Mouse (Mus musculus): ENCODE measurements around the gene Tmpo. TPM values are rescaled to one million over a fixed set of nuclear protein-coding genes. Genes with fewer than 3 reads are reported as not detected.
A peak's percentile ranks its signal among the peaks of the same experiment; 100 is the strongest.

Gene Tmpo
- polyA plus RNA-seq, 1 experiment from 2014 or later, result 101 TPM

GRCm38 (mm10) chr10:91156338-91156737 lies 24.8 kb downstream of the Tmpo start:
- Histone ChIP-seq H3K4me1 (ENCODE audit: control insufficient read depth, low read depth, low read length) (no peaks in the 10 kb centered on the region; the same call in none of the 2 replicates), H3K27me3 (ENCODE audit: control insufficient read depth, insufficient read depth, low read depth, low read length) (no peaks in the 10 kb centered on the region), H3K4me2 (ENCODE audit: low read depth, low read length) (no peak overlapping the region), H3K27ac (ENCODE audit: low read length) (no peak overlapping the region), H3K9ac (ENCODE audit: low read depth, low read length) (no peak overlapping the region), H3K4me3 (ENCODE audit: low read depth, low read length) (no peak overlapping the region), H3K9me3 (replicated peaks; ENCODE audit: control insufficient read depth, low read length) (no peaks in the 10 kb centered on the region), H3K36me3 (ENCODE audit: control insufficient read depth, insufficient read depth) (peaks cover 88% of the 10 kb centered on the region)
- WGBS (ENCODE audit: insufficient replicate concordance), result 79% methylated on average over 6 of the region's 6 CpGs
- no peak for ATAC-seq (ENCODE audit: low read depth)

GRCm38 (mm10) chr10:91153894-91154503 lies 27.1 kb downstream of the Tmpo start:
- no peaks in the 10 kb centered on the region; the same call in none of the 2 replicates for H3K4me1 ChIP-seq (ENCODE audit: control insufficient read depth, low read depth, low read length)
- no peak overlapping the region for H3K4me2 ChIP-seq (ENCODE audit: low read depth, low read length)
- peaks cover 91% of the 10 kb centered on the region for H3K36me3 ChIP-seq (ENCODE audit: control insufficient read depth, insufficient read depth)
- H3K27ac ChIP-seq (ENCODE audit: low read length), result no peak overlapping the region
- H3K9me3 ChIP-seq (replicated peaks; ENCODE audit: control insufficient read depth, low read length), result no peaks in the 10 kb centered on the region
- no peak overlapping the region for H3K9ac ChIP-seq (ENCODE audit: low read depth, low read length)
- whole genome bisulfite sequencing (ENCODE audit: insufficient replicate concordance), result 90% methylated on average over 10 of the region's 10 CpGs
- ATAC-seq (ENCODE audit: low read depth), result no peak
- H3K27me3 ChIP-seq (ENCODE audit: control insufficient read depth, insufficient read depth, low read depth, low read length), result no peaks in the 10 kb centered on the region
- no peak overlapping the region for H3K4me3 ChIP-seq (ENCODE audit: low read depth, low read length)

- no peak overlapping the region for H3K4me2 ChIP-seq (ENCODE audit: low read depth, low read length)
These were observed 35.7 kb downstream of the Tmpo start for GRCm38 (mm10) chr10:91145413-91145812.

GRCm38 (mm10) chr10:91143313-91144230 lies 37.5 kb downstream of the Tmpo start:
- no peak overlapping the region for H3K9ac ChIP-seq (ENCODE audit: low read depth, low read length)
- no peaks in the 10 kb centered on the region for H3K27me3 ChIP-seq (ENCODE audit: control insufficient read depth, insufficient read depth, low read depth, low read length)
- H3K4me1 ChIP-seq (ENCODE audit: control insufficient read depth, low read depth, low read length), result no peaks in the 10 kb centered on the region
- H3K9me3 ChIP-seq (replicated peaks; ENCODE audit: control insufficient read depth, low read length), result no peaks in the 10 kb centered on the region
- no peak overlapping the region for H3K4me3 ChIP-seq (ENCODE audit: low read depth, low read length)
- no peak for ATAC-seq (ENCODE audit: low read depth)
- WGBS (ENCODE audit: insufficient replicate concordance), result 41% methylated on average over 18 of the region's 18 CpGs
- no peak overlapping the region for H3K27ac ChIP-seq (ENCODE audit: low read length)
- H3K36me3 ChIP-seq (ENCODE audit: control insufficient read depth, insufficient read depth), result peaks cover 28% of the 10 kb centered on the region
- H3K4me2 ChIP-seq (ENCODE audit: low read depth, low read length), result no peak overlapping the region

More at GRCm38 (mm10) chr10:91145413-91145812, 35.7 kb downstream of the Tmpo start:
- 0 out of 2 replicates have a peak, but pooled peaks have one; percentile 11 for ATAC-seq (ENCODE audit: low read depth)
- Histone ChIP-seq H3K9me3 (replicated peaks; ENCODE audit: control insufficient read depth, low read length) (no peaks in the 10 kb centered on the region), H3K27me3 (ENCODE audit: control insufficient read depth, insufficient read depth, low read depth, low read length) (no peaks in the 10 kb centered on the region), H3K36me3 (ENCODE audit: control insufficient read depth, insufficient read depth) (peaks cover 45% of the 10 kb centered on the region), H3K4me1 (ENCODE audit: control insufficient read depth, low read depth, low read length) (no peaks in the 10 kb centered on the region), H3K9ac (ENCODE audit: low read depth, low read length) (no peak overlapping the region), H3K27ac (ENCODE audit: low read length) (no peak overlapping the region), H3K4me3 (ENCODE audit: low read depth, low read length) (no peak overlapping the region)
- WGBS (ENCODE audit: insufficient replicate concordance), result 92% methylated on average over 7 of the region's 7 CpGs

GRCm38 (mm10) chr10:91142654-91143191 lies 38.4 kb downstream of the Tmpo start:
- no peak overlapping the region for H3K9ac ChIP-seq (ENCODE audit: low read depth, low read length)
- H3K4me3 ChIP-seq (ENCODE audit: low read depth, low read length), result no peak overlapping the region
- ATAC-seq (ENCODE audit: low read depth), result no peak
- no peak overlapping the region for H3K27ac ChIP-seq (ENCODE audit: low read length)
- H3K4me2 ChIP-seq (ENCODE audit: low read depth, low read length), result no peak overlapping the region
- no peaks in the 10 kb centered on the region for H3K9me3 ChIP-seq (replicated peaks; ENCODE audit: control insufficient read depth, low read length)
- H3K36me3 ChIP-seq (ENCODE audit: control insufficient read depth, insufficient read depth), result peaks cover 24% of the 10 kb centered on the region
- H3K27me3 ChIP-seq (ENCODE audit: control insufficient read depth, insufficient read depth, low read depth, low read length), result no peaks in the 10 kb centered on the region
- H3K4me1 ChIP-seq (ENCODE audit: control insufficient read depth, low read depth, low read length), result peaks cover 2% of the 10 kb centered on the region
- 66% methylated on average over 10 of the region's 10 CpGs for WGBS (ENCODE audit: insufficient replicate concordance)

GRCm38 (mm10) chr10:91141564-91141963 lies 39.6 kb downstream of the Tmpo start:
- no peaks in the 10 kb centered on the region for H3K9me3 ChIP-seq (replicated peaks; ENCODE audit: control insufficient read depth, low read length)
- no peak overlapping the region for H3K9ac ChIP-seq (ENCODE audit: low read depth, low read length)
- peaks cover 2% of the 10 kb centered on the region for H3K4me1 ChIP-seq (ENCODE audit: control insufficient read depth, low read depth, low read length)
- H3K27me3 ChIP-seq (ENCODE audit: control insufficient read depth, insufficient read depth, low read depth, low read length), result no peaks in the 10 kb centered on the region
- 12% methylated on average over 2 of the region's 2 CpGs for WGBS (ENCODE audit: insufficient replicate concordance)
- H3K4me3 ChIP-seq (ENCODE audit: low read depth, low read length), result no peak overlapping the region
- peaks cover 14% of the 10 kb centered on the region for H3K36me3 ChIP-seq (ENCODE audit: control insufficient read depth, insufficient read depth)
- H3K4me2 ChIP-seq (ENCODE audit: low read depth, low read length), result no peak overlapping the region
- no peak for ATAC-seq (ENCODE audit: low read depth)
- no peak overlapping the region for H3K27ac ChIP-seq (ENCODE audit: low read length)

DNA sequence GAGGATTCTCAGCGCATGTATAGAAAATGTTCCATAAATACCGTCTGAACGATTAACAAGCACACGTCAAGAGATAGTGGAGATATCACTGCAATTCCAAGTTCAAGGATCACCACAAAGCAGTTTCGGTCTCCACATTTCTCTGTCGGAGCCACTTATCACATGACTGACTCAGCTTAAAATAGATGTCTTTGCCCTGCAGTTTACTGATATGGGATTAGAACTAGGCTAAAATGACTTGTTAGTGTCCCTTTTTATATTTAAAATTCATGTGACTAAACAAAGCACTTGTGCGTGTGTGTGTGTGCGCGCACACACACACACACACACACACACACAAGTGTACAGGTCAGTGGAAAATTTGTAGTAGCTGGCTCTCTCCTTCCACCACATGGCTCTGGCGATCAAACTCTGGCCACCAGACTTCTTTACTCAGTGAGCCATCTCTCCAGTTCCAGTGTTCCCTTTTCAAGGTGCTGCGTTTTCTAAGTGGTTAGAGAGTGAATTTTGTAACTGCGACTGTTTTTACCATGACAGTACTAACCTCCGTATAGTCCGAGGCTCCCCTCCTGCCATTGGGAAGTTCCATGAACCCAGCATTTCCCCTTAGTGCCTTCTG lies 41.9 kb downstream of the Tmpo start:
- no peak overlapping the region for H3K27ac ChIP-seq (ENCODE audit: low read length)
- peaks cover 2% of the 10 kb centered on the region for H3K4me1 ChIP-seq (ENCODE audit: control insufficient read depth, low read depth, low read length)
- no peaks in the 10 kb centered on the region for H3K27me3 ChIP-seq (ENCODE audit: control insufficient read depth, insufficient read depth, low read depth, low read length)
- no peaks in the 10 kb centered on the region for H3K36me3 ChIP-seq (ENCODE audit: control insufficient read depth, insufficient read depth)
- H3K9me3 ChIP-seq (replicated peaks; ENCODE audit: control insufficient read depth, low read length), result no peaks in the 10 kb centered on the region
- WGBS (ENCODE audit: insufficient replicate concordance), result 51% methylated on average over 14 of the region's 14 CpGs
- no peak overlapping the region for H3K9ac ChIP-seq (ENCODE audit: low read depth, low read length)
- H3K4me3 ChIP-seq (ENCODE audit: low read depth, low read length), result no peak overlapping the region
- no peak overlapping the region for H3K4me2 ChIP-seq (ENCODE audit: low read depth, low read length)
- no peak for ATAC-seq (ENCODE audit: low read depth)

DNA sequence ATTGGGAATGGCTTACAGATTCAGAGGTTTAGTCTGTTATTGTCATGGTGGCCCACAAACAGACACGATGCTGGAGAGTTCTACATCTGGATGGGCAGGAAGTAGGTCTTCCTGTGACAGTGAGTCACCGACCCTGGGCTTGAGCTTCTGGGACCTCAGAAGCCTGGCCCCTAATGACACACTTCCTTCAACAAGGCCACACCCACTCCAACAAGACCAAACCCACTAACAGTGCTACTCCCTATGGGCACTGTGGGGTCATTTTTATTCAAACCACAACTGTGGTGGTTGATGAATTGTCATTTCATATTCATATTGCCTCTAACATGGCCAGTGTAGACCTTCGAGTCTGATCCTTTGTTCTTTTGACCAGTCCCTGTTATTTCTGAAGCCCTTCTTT lies 42.8 kb downstream of the Tmpo start:
- H3K9ac ChIP-seq (ENCODE audit: low read depth, low read length), result no peak overlapping the region
- peak; percentile 45 for ATAC-seq (ENCODE audit: low read depth)
- H3K27me3 ChIP-seq (ENCODE audit: control insufficient read depth, insufficient read depth, low read depth, low read length), result no peaks in the 10 kb centered on the region
- no peaks in the 10 kb centered on the region for H3K36me3 ChIP-seq (ENCODE audit: control insufficient read depth, insufficient read depth)
- H3K4me3 ChIP-seq (ENCODE audit: low read depth, low read length), result no peak overlapping the region
- no peaks in the 10 kb centered on the region for H3K9me3 ChIP-seq (replicated peaks; ENCODE audit: control insufficient read depth, low read length)
- WGBS (ENCODE audit: insufficient replicate concordance), result 30% methylated on average over 3 of the region's 3 CpGs
- peaks cover 2% of the 10 kb centered on the region for H3K4me1 ChIP-seq (ENCODE audit: control insufficient read depth, low read depth, low read length)
- no peak overlapping the region for H3K4me2 ChIP-seq (ENCODE audit: low read depth, low read length)
- H3K27ac ChIP-seq (ENCODE audit: low read length), result no peak overlapping the region

Measured in liver, embryonic 16.5 days (tissue).